Mouse (Mus musculus) layer of hippocampus, postnatal 36 days (tissue): ENCODE data around the gene 1700020D05Rik. TPM values are rescaled to one million over a fixed set of nuclear protein-coding genes. Genes with fewer than 3 reads are reported as not detected.

Experiments
- DNase-seq, 2 experiments: peaks; one replicate each; pipeline ENCODE4 v3.0.0; 2022
- total RNA-seq, 2 experiments: library from RNA; stranded (reverse); gene quantifications; 2 replicates each; pipeline ENCODE4 v1.2.3; 2021

Gene 1700020D05Rik
- 1 to 10 TPM; 5.4 to 8.8 TPM for total RNA-seq

GRCm38 (mm10) chr19:5503687-5504086 lies at the start of gene 1700020D05Rik:
1700020D05Rik (minus strand) TSS chr19:5503787.
- no peak for DNase-seq

DNA sequence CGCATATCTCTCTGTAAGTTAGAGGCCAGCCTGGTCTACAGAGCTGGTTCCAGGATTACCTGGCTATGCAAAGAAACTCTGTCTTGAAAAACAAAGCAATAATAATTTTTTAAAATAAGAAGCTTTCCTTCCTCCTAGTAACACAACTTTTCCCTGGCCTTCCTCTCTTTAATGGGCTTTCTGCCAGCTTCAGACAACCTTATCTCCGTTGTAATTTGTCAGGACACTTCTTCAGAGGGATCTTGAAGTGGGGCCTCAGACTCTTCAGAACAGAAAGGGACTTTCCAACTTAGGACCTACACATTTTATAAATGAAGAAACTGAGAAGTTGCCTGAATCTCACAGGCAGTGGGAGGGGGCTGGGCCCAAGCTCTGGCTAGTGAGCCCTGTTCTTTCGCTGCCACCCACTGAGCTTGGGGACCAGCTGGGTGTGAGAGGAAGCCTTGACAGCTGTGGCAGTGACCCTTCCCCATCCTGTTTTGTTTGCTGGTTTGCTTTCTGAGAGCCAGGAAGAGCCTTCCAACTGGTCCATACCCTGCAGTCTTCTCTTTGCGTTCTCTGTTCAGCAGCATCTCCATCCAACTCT lies 44.0 kb upstream of the 1700020D05Rik start:
- DNase-seq, result no peak

DNA sequence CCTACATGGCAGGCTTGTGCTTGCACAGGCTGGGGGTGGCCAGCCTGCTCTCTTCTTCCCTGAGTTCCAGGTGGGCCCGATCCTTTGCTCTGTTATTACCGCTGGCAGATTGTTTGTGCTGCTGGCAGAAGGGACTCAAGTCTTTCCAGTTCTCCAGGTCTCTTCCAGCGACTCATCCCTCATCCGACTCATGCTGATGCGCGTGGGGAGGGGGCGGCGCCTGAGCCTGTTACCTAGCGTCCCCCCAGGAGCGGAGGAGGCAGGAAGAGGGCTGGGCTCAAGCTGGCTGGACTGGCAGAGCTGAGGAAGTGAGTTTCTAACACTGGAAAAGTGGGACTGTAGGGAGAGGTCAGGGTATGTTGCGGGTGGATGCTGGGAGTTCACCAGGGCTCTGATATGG lies 40.4 kb upstream of the 1700020D05Rik start:
- DNase-seq, result no peak

GRCm38 (mm10) chr19:5543362-5543761 lies 39.8 kb upstream of the 1700020D05Rik start:
- DNase-seq, result no peak

- DNase-seq, result no peak
Observed at GRCm38 (mm10) chr19:5538786-5539185, 35.2 kb upstream of the 1700020D05Rik start.

DNA sequence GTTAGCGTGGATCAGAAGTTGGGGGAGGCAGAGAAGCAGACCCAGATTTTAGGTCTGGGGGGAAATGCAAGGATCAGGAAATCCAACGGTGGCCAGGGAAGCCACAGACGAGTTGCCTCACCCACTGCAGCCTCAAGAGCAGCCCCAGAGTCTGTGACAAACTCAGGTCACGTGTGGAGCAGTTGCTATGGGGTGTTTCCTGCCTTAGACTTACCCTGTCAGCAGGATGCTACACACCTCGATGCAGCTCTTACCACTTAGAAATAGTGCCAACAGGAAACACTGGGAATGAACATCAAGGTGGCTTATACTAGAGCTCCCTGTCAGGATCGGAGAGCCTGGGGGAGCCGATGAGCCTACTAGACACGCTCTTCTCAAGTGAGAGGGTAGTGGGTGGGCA lies 28.9 kb upstream of the 1700020D05Rik start:
- no peak for DNase-seq

- no peak for DNase-seq
Observed at GRCm38 (mm10) chr19:5530138-5530524, 26.5 kb upstream of the 1700020D05Rik start.

- peak; percentile 89 to 90 for DNase-seq
Observed at GRCm38 (mm10) chr19:5529325-5530137, 25.9 kb upstream of the 1700020D05Rik start.

GRCm38 (mm10) chr19:5525204-5525603 lies 21.6 kb upstream of the 1700020D05Rik start:
- no peak for DNase-seq

DNA sequence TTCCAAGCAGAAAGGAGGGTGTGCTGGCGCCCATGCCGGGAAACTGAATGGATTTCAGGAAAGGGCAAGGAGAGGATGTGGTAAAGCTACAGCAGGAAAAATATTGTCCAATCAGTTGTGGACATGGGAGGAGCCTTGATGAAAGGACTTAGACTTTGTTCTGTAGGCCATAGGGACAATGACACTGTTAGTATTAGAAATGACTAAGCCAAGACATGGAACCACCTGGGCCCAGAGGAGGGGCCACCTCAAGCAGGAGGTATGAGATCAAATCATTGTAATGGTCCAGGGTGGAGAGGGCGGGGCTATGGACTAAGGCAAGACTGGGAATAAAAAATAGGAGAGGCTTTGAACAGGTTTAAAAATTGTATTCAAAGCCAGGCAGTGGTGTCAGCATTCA lies 15.1 kb upstream of the 1700020D05Rik start:
- DNase-seq, result no peak

- no peak for DNase-seq
Observed at GRCm38 (mm10) chr19:5516906-5517505, 13.4 kb upstream of the 1700020D05Rik start.

DNA sequence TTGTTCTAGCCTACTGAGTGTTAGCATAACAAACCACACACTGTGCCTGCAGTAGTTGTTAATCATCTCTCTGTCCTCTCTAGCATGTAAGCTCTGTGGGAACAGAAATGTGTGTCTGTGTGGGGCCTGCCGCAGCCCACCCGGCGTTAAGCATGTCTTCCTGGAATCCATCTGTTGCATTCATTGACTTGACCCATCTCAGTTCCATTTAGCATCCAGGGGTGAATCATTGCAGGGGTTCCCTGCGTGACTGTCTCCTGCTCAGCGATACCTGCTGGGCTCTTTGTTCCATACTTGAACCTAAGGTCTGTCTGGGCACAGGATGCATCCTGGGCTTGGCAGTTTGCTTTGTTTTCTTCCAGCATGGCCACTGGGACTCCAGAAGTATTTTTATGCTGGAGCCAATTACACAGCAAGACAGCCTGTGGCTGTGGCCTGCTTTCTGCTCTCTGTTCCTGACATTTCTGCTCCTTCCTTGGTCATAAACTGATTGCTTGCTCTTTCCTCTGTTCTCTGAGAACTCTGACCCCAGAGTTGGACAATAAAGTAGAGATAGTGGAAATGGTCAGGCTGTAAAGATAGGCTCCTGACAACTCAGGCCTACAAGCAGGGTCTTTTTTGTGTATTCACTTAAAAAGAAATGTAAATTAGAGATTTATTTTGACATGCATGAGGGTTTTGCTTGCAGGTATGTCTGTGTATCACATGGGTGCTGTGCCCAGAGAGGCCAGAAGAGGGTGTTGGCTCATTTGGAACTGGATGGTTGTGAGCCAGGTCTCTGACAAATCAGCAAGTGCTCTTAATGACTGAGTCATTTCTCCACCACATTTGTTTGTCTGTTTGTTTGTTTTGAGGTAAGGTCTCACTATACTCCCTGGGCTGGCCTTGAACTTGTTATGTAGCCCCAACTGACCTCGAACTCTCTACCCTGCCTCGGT lies 12.5 kb upstream of the 1700020D05Rik start:
- DNase-seq, result no peak

- no peak for DNase-seq
Observed at GRCm38 (mm10) chr19:5513005-5513349, 9.4 kb upstream of the 1700020D05Rik start.

- DNase-seq, result no peak
Observed at GRCm38 (mm10) chr19:5512091-5513004, 8.8 kb upstream of the 1700020D05Rik start.

GRCm38 (mm10) chr19:5511074-5511632 lies 7.6 kb upstream of the 1700020D05Rik start:
- DNase-seq, result no peak

GRCm38 (mm10) chr19:5510031-5511026 lies 6.7 kb upstream of the 1700020D05Rik start, which contains the start of gene Snx32:
Snx32 (minus strand) TSS chr19:5510538.
- DNase-seq, result peak; percentile 97 to 98

DNA sequence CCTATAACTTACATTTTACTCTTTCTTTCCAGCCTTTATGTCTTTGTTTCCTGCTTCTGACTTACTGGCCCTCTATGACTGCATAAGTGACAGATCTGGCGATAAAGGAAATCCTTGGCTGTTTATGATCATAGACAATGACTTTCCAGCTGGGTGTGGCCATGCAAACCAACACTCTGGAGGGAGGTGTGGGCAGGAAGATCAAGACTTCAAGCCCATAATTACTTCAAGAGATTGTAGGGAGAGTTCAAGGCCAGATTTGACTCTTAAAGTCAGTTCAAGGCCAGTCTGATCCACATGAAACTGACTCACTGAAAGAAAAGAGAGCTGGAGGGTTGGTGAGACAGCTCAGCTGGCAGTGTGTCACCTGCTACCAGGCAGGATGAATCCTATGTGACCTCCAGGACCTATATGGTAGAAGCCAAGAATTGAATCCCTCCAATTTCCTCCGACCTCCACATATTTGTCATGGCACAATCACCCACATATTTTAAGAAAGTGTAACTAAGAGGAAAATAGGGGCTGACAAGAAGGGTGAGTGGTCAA lies 3.2 kb downstream of the 1700020D05Rik start:
- DNase-seq, result no peak

DNA sequence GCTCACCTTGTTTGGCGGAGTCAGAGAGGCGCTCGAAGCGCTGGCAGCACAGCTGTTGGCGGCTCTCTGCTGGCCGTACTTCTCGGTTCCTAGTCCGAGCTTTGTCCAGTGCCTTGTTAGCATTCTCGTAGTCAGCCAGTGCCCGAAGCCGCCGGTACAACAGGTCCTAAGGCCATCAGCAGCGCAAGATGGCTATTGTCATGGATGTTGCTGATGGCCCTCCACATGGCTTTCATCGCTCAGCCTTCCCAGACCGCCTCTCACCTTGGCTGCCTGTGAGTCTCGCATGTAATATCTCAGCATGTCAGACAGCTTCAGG lies 7.6 kb downstream of the 1700020D05Rik start:
- no peak for DNase-seq

- DNase-seq, result no peak
Observed at GRCm38 (mm10) chr19:5495353-5496051, 8.1 kb downstream of the 1700020D05Rik start.
